Mouse (Mus musculus) small intestine, adult 2 months (tissue): Measurements from ENCODE around the gene Barx1. TPM values are rescaled to one million over a fixed set of nuclear protein-coding genes. Genes with fewer than 3 reads are reported as not detected.

ENCODE experiments used
- H3K27ac ChIP-seq: fragments of 200-500 bp; 2 replicates; pipeline ENCODE4 v1.5.1; 2012; ENCODE audit warnings: low read depth, low read length, control low read depth, inconsistent platforms; ENCODE audit not compliant: insufficient read depth
- H3K27me3 ChIP-seq: fragments of 200-500 bp; 2 replicates; pipeline ENCODE4 v1.6.1; 2012; ENCODE audit warnings: mild to moderate bottlenecking, moderate library complexity, low read length, inconsistent platforms; ENCODE audit not compliant: control insufficient read depth, insufficient read depth
- H3K36me3 ChIP-seq: fragments of 200-500 bp; 2 replicates; pipeline ENCODE4 v1.6.1; 2012; ENCODE audit warnings: mild to moderate bottlenecking, low read length, control low read depth, inconsistent platforms; ENCODE audit not compliant: control insufficient read depth, insufficient read depth
- H3K4me1 ChIP-seq: fragments of 200-500 bp; 2 replicates; pipeline ENCODE4 v1.6.1; 2012; ENCODE audit warnings: low read length, inconsistent platforms, mixed read lengths; ENCODE audit not compliant: control insufficient read depth, insufficient read depth, insufficient read length
- H3K4me3 ChIP-seq: fragments of 200-500 bp; 2 replicates; pipeline ENCODE4 v1.5.1; 2012; ENCODE audit warnings: low read depth, mild to moderate bottlenecking, control low read depth, inconsistent platforms, low read length, moderate library complexity
- CTCF ChIP-seq: fragments of 200-500 bp; IDR thresholded peaks from 2 replicates; pipeline ENCODE4 v1.5.1; 2012; ENCODE audit warnings: low read depth, mild to moderate bottlenecking, control low read depth, inconsistent platforms, low read length, moderate library complexity, mixed read lengths; ENCODE audit not compliant: insufficient replicate concordance, insufficient read length; ENCODE audit errors: extremely low read depth
- POLR2A ChIP-seq: fragments of 200-500 bp; IDR thresholded peaks from 2 replicates; pipeline ENCODE4 v1.6.1; 2012; ENCODE audit warnings: low read depth, mild to moderate bottlenecking, control low read depth, inconsistent platforms, low read length, moderate library complexity
- WGBS: fragments of 180-500 bp; shearing (Covaris S2); methylation state at CpG from one replicate; pipeline ENCODE4 v1.1.7; 2018; 5-methylcytosine and 5-hydroxymethylcytosine counted together
- polyA plus RNA-seq: library from polyadenylated mRNA; depleted of rRNA; stranded (reverse); fragments of >200 nt; gene quantifications from 2 replicates; pipeline ENCODE4 v1.2.3, GENCODE M21; 2012; rRNA removed

The Barx1 gene
- polyA plus RNA-seq, result 0.08 and 13.2 TPM in 2 replicates

DNA sequence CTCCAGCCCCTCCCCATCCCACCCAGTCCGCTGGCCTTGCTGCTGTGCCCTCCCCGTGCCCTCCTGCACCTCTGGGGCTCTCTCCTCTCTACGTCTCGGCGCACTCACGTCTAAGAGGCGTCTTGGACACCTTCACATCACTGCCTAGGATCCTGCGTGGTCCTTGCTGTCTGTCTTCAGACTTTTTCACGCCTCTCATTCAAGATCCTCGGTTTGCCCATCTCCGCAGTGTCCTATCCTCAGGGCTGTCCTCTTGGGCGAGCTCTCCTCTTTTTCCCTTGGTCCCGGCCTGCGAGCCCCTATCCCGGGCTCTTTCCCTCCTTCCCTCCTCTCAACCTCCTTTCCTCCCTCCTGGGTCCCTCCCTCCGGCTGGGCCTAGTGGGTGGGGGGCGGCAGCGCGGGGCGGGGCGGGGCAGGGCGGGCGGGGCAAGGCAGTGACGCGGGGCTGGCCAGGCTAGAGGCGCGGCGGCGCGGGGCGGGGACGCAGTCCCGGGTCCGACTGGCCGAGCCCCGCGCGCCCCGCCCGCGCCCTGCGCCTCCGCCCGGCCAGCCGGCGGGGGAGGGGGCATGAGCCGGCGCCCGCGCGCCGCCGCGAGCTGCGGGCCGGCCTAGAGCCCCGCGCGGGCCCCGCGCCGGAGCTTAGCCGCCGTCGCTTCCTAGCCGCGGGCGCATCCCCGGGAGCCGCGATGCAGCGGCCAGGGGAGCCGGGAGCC lies at the start of gene Barx1:
Gene Barx1, plus strand, starts transcription at position 568 of the 713 bp plus-strand sequence.
- no peak within 1 kb of the TSS for H3K4me3 ChIP-seq
- H3K4me1 ChIP-seq, result peaks cover 5% of the 10 kb centered on the region; the same call in 1 of the 2 replicates
- peaks cover 97% of the 10 kb centered on the region for H3K27me3 ChIP-seq
- H3K27ac ChIP-seq, result no peak within 1 kb of the TSS
- TF ChIP-seq POLR2A (no peak), CTCF (no peak)
- H3K36me3 ChIP-seq, result no peaks in the 10 kb centered on the region
- WGBS, result 2% methylated on average over 70 of the region's 73 CpGs

DNA sequence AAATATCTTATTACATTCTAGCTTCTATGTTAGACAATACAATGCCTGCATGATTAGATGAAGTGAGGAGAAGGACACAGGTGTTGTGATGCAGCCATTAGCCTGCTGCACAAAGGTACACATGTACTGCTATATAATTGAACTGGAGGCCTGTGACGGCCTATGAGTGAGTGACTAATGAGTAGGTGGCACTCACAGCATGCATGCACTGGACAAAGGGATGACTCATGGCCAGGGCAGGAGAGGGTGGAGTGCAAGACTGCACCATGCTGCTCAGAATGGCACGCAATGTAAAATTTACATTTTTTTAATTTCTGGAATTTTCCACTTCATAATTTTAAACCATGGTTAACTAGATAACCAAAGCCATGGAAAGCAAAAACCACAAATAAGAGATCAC lies 48.3 kb upstream of the Barx1 start:
- H3K4me1 ChIP-seq, result no peaks in the 10 kb centered on the region
- no peak overlapping the region for H3K4me3 ChIP-seq
- WGBS, result 88% methylated on average over 2 of the region's 2 CpGs
- H3K27me3 ChIP-seq, result no peaks in the 10 kb centered on the region
- TF ChIP-seq POLR2A (no peak), CTCF (no peak)
- H3K36me3 ChIP-seq, result no peaks in the 10 kb centered on the region
- no peak overlapping the region for H3K27ac ChIP-seq

DNA sequence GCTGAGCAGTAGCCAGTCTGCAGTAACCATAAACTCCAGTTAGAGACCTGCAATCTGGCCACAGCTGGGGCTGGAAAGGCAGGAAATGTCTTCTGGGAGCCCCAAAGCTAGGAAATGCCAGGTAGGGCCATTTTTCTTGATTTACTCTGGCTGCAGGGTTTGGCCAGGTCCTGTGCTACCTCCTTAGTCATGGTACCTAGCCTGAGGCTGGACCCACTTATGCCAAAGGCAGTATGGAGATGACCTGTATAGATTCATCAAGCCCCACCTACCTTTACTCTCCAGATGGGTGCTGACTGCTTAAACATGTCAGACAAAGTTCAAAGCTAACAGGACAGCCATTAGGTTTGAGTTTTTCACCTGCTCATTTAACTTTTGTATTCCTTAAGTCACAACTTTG lies 45.0 kb upstream of the Barx1 start:
- Histone ChIP-seq H3K4me1 (no peaks in the 10 kb centered on the region), H3K27ac (no peak overlapping the region), H3K36me3 (no peaks in the 10 kb centered on the region), H3K27me3 (no peaks in the 10 kb centered on the region), H3K4me3 (no peak overlapping the region)
- no peak for TF ChIP-seq CTCF
- TF ChIP-seq POLR2A, result no peak

DNA sequence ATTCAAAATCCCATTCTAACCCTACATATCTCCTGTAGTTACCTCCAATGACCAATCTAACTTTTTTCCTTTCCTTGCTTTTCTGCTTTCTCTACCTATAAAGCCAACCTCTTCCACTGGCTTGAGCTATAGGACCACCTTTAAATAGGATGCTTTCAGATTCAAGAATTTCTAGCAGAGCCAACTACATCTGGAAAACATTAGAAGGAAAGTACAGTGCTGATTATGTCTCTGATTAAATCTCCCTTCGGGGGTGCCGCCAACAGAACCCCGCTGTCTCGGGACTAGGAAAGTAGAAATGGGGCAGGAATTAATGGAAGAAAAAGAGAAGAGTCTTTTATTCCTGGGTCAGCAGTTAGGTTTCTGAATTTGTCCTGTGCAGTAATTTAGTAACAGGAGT lies 43.9 kb upstream of the Barx1 start:
- Histone ChIP-seq H3K27me3 (no peaks in the 10 kb centered on the region), H3K4me3 (no peak overlapping the region), H3K36me3 (no peaks in the 10 kb centered on the region), H3K4me1 (no peaks in the 10 kb centered on the region), H3K27ac (no peak overlapping the region)
- TF ChIP-seq POLR2A (no peak), CTCF (no peak)
- 99% methylated on average over 4 of the region's 4 CpGs for WGBS

DNA sequence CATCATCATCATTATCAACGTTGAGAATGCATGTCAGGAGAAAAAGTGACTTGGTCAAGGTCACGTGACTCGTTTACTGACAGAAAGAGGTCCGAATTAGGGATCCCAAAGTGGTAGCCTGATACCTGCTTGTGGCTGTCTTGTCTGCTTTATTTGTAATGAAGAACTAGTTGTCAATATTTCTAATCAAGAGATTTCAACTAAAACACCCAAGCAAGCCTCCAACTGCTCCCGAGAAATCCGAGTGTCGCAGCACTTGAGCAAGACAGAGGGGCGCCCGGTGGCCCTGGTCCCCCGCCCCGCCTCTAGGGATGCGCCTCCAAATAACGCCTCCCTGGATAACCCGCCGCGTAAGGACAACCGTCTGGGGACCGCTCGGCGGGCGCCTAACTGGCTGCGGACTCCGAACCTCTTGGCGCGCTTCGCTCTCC lies 37.8 kb upstream of the Barx1 start:
- WGBS, result 2% methylated on average over 26 of the region's 26 CpGs
- Histone ChIP-seq H3K27me3 (no peaks in the 10 kb centered on the region), H3K4me3 (peak overlapping the region; percentile 91), H3K4me1 (peaks cover 3% of the 10 kb centered on the region; the same call in 1 of the 2 replicates), H3K36me3 (no peaks in the 10 kb centered on the region), H3K27ac (peak overlapping the region; percentile 58)
- TF ChIP-seq POLR2A (no peak), CTCF (no peak)

DNA sequence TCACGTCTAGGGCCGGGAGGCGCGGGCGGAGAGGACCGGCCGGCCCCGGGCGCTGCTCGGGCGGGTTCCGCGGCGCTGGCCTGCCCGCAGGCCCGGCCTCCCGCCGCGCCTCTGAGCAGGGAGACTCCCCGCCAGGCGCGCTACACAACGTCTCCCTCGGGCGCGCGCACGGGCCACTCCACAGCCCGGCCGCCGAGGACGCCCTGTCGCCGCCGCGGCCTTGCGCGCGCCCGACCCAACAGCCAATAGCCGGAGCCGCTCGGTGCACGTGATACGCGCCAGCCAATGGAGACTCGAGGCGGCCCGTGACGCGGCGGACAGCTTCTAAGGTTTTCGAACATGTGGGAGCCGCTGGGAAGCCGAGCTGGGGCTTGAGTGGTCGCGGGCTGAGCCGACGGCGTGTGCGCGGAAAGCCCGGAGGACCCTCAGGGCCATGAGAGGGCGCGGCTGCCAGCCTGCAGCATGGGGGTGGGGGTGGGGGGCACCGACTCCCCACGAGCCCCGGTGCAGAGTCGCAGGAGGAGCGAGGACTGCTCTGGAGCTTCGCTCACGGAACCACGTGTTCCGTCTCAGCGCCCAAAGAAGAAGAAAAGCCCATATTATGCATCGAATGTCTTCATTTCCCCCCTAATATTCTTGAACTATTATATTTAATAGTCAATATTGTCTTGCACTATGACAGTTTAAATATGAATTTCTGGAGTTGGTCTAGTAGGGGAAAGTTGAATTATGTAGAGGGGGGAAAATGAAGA lies 37.2 kb upstream of the Barx1 start, which contains the start of gene Ptpdc1:
Gene Ptpdc1, minus strand, starts transcription at position 232 of the 752 bp plus-strand sequence.
- Histone ChIP-seq H3K27me3 (no peaks in the 10 kb centered on the region), H3K4me1 (peaks cover 3% of the 10 kb centered on the region; the same call in 1 of the 2 replicates), H3K36me3 (no peaks in the 10 kb centered on the region), H3K27ac (peak within 1 kb of the TSS; percentile 58), H3K4me3 (peak within 1 kb of the TSS; percentile 91)
- TF ChIP-seq POLR2A, result no peak
- no peak for TF ChIP-seq CTCF
- WGBS, result 1% methylated on average over 76 of the region's 76 CpGs

DNA sequence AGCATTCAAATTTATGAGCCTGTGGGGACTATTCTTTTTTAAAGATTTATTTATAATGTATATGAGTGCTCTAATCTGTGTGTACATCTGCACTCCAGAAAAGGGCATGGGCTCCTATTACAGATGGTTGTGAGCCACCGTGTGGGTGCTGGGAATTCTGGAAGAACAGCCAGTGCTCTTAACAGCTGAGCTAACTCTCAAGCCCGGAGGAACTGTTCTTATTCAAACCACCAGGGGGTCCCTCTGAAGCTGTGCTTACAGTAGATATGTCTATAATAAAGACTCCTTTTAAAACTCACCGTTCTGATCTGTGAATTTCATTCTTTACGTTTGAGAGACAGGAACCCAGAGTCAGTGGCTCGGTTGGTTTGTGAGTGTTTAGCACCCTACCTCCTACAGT lies 31.1 kb upstream of the Barx1 start:
- no peak for TF ChIP-seq CTCF
- no peak for TF ChIP-seq POLR2A
- H3K27ac ChIP-seq, result no peak overlapping the region
- 77% methylated on average over 5 of the region's 5 CpGs for WGBS
- H3K36me3 ChIP-seq, result no peaks in the 10 kb centered on the region
- H3K4me1 ChIP-seq, result no peaks in the 10 kb centered on the region
- no peak overlapping the region for H3K4me3 ChIP-seq
- no peaks in the 10 kb centered on the region for H3K27me3 ChIP-seq

DNA sequence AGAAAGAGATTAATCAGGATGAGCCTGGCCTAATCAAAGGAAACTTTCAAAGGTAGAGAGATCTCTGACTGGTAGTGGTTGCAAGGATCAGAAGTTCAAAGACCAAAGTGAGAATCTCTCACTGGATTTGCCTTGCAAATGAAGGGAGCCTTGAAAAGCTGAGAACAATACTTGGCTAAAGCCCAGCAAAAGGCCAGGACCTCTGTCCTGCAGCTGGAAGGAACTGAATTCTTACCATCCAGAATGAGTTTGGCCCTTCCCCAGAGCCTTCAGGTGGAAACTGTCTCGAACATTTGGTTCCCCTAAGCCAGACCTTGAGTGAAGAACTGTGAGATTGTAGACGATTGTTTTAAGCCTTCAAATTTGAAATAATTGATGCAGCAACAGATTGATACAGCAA lies 25.1 kb upstream of the Barx1 start:
- Histone ChIP-seq H3K4me3 (no peak overlapping the region), H3K36me3 (no peaks in the 10 kb centered on the region), H3K27me3 (no peaks in the 10 kb centered on the region), H3K4me1 (no peaks in the 10 kb centered on the region), H3K27ac (no peak overlapping the region)
- TF ChIP-seq CTCF (no peak), POLR2A (no peak)
- 36% methylated on average over 2 of the region's 2 CpGs for WGBS
